Mouse (Mus musculus): ENCODE measurements at regions not wholly inside any gene's neighbourhood (a gene's known extent, or its start where the extent isn't known, plus 50 kb on each side); places are given as distances from the start of the nearest gene placed in this dataset.

GRCm38 (mm10) chr5:119483706-119484105 is 186.8 kb upstream of the Tbx3 start:
- TF ChIP-seq CTCF (conservative IDR thresholded peaks at IDR 0.05; ENCODE audit: low read length) (no peak), POU5F1 (IDR thresholded peaks at IDR 0.05; ENCODE audit: borderline replicate concordance, low read length) (no peak), NANOG (IDR thresholded peaks at IDR 0.05; ENCODE audit: borderline replicate concordance, low read length) (no peak)
